Mouse (Mus musculus) testis, adult 2 months (tissue): ENCODE data around the gene Thoc3.

Experiments
- CTCF ChIP-seq: fragments of 200-500 bp; IDR thresholded peaks from 2 replicates; pipeline ENCODE4 v1.5.1; 2012; ENCODE audit warnings: low read depth, mild to moderate bottlenecking, inconsistent platforms, low read length, moderate library complexity; ENCODE audit not compliant: control insufficient read depth, insufficient read depth, insufficient replicate concordance
- POLR2A ChIP-seq: fragments of 200-500 bp; IDR thresholded peaks from 2 replicates; pipeline ENCODE4 v1.6.1; 2012; ENCODE audit warnings: low read depth, mild to moderate bottlenecking, inconsistent platforms, low read length, moderate library complexity; ENCODE audit not compliant: control insufficient read depth

- peak; percentile 75 for TF ChIP-seq POLR2A
- no peak for TF ChIP-seq CTCF
These were observed 35.2 kb upstream of the Thoc3 start, which contains the start of gene Simc1 for GRCm38 (mm10) chr13:54503604-54504521.
